Mouse (Mus musculus) brown adipose tissue, adult 24 weeks (tissue): ENCODE results near the gene Eno2. TPM values are rescaled to one million over a fixed set of nuclear protein-coding genes. Genes with fewer than 3 reads are reported as not detected.
"Not testable (repeated sequence)": the region's sequence is repeated elsewhere in the genome, so short reads cannot be mapped to it uniquely, and the experiment has no call there.

Source experiments
- H3K27ac ChIP-seq: fragments of 200-500 bp; replicated peaks from 2 replicates; pipeline ENCODE4 v1.5.1; 2012; ENCODE audit warnings: low read depth, mild to moderate bottlenecking, low read length
- H3K4me1 ChIP-seq: fragments of 200-500 bp; 2 replicates; pipeline ENCODE4 v1.6.1; 2012; ENCODE audit warnings: low read length, mixed read lengths; ENCODE audit not compliant: control insufficient read depth, insufficient read depth, insufficient read length
- H3K4me3 ChIP-seq: fragments of 200-500 bp; 2 replicates; pipeline ENCODE4 v1.5.1; 2012; ENCODE audit warnings: low read depth, mild to moderate bottlenecking, low read length, moderate library complexity; ENCODE audit not compliant: insufficient read depth
- polyA plus RNA-seq: library from polyadenylated mRNA; stranded (reverse); fragments of >200 nt; gene quantifications from 2 replicates; pipeline ENCODE4 v1.2.4, GENCODE M21; 2012; ENCODE audit not compliant: missing spikeins, insufficient read depth, insufficient read length

The Eno2 gene
- polyA plus RNA-seq, 1 experiment = not detected

GRCm38 (mm10) chr6:124809052-124809774 is 39.7 kb upstream of the Eno2 start:
- H3K27ac ChIP-seq = peak overlapping the region; percentile 74
- H3K4me1 ChIP-seq = peaks cover 12% of the 10 kb centered on the region; the same call in 1 of the 2 replicates
- H3K4me3 ChIP-seq = peak overlapping the region; percentile 91

DNA sequence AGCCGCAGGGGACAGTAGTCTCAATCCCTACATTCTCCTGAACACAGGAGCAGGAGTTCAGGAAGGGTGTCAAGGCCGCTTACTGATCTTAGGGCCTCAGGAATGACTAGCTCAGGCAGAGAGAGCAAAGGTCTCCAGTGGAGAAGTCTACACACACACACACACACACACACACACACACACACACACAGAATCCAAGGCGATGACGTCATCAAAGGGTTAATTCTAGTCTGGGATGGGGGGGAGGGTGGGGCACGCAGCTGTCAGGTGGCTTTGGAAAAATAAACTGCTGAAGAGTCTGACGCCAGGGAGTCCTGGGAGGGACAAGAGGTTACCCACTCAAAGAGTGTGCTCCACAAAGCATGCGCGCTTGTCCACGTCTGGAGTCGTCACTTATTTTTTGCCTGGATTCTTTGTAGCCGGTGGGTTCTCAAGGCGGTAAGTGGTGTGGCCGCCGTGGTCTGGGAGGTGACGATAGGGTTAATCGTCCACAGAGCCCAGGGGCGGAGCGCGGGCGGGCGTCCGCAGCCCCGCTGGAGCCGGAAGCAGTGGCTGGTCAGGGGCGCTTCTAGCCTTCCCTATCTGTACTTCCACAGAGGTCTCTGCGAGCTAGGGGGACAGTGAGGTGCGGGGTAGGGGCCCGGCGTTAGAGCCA is 39.0 kb upstream of the Eno2 start, which contains the start of gene Spsb2:
Gene Spsb2 (plus strand): TSS at position 304 of the 655 bp plus-strand sequence.
- Histone ChIP-seq H3K4me3 (peak within 1 kb of the TSS; percentile 91), H3K4me1 (peaks cover 12% of the 10 kb centered on the region; the same call in 1 of the 2 replicates)

DNA sequence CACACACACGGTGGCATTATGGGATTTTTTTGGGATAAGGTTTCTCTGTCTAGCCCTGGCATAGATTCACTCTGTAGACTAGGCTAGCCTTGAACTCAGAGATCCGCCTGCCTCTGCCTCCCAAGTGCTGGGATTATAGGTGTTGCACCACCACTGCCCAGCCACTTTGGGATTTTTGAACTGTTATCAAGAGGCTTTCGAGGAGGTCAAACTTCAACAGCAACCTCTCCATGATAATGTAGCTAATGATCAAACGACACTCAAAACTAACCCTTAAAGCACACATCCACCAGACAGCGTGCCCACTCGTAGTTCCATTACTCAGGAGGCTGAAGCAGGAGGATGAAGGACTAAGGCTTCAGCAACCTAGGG is 38.5 kb upstream of the Eno2 start:
- Histone ChIP-seq H3K4me1 (peaks cover 12% of the 10 kb centered on the region; the same call in 1 of the 2 replicates), H3K27ac (no peak overlapping the region; the same call in 1 of the 2 replicates), H3K4me3 (peak overlapping the region; percentile 91; the same call in 1 of the 2 replicates)

More for the DNA sequence above, 39.0 kb upstream of the Eno2 start, which contains the start of gene Spsb2:
- peak within 1 kb of the TSS; percentile 74 for H3K27ac ChIP-seq

DNA sequence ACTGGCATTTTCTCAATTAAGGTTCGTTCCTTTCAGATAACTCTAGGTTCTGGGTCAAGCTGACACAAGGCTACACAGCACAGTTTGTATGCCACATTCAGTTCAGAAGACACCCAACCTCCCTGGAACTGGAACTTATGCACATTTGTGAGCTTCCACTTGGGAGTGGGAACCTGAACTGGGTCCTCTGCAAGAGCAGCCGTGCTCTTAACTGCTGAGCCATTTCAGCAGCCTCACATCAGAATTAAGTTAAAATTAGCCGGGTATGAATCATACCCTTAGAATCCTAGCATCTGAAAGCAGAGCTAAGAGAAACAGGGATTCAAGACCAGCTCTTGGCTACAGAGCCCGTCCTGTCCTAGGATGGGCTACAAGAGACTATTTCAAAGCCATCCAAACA is 37.9 kb upstream of the Eno2 start:
- Histone ChIP-seq H3K27ac (no peak overlapping the region), H3K4me1 (peaks cover 10% of the 10 kb centered on the region; the same call in 1 of the 2 replicates), H3K4me3 (no peak overlapping the region)

DNA sequence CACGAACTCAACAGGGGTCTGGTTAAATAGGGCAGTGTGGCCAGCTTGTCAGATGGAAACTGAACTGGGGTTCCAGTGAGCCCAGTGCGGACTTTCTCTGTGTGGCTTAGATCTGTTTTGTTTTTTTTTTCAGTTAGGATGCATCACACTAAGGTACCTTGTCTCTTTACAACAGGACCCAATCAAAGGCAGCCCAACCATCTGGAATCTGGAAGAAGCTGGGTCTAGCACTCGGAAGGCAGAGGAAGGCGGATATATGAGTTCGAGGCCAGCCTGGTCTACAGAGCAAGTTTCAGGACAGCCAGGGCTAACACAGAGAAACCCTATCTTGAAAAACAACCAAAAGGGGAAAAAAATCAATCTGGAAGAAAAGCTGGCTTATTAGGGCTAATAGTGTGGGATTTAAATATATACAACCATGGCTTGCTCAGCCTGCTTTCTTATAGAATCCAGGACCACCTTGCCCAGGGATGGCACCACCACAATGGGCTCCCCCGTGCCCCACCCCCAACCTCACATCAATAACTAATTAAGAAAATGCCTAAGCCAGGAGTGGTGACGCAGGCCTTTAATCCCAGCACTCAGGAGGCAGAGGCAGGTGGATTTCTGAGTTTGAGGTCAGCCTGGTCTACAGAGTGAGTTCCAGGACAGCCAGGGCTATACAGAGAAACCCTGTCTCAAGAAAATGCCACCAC is 37.1 kb upstream of the Eno2 start:
- Histone ChIP-seq H3K4me1 (peaks cover 10% of the 10 kb centered on the region; the same call in 1 of the 2 replicates), H3K27ac (peak overlapping the region; percentile 79), H3K4me3 (peak overlapping the region; percentile 43)

DNA sequence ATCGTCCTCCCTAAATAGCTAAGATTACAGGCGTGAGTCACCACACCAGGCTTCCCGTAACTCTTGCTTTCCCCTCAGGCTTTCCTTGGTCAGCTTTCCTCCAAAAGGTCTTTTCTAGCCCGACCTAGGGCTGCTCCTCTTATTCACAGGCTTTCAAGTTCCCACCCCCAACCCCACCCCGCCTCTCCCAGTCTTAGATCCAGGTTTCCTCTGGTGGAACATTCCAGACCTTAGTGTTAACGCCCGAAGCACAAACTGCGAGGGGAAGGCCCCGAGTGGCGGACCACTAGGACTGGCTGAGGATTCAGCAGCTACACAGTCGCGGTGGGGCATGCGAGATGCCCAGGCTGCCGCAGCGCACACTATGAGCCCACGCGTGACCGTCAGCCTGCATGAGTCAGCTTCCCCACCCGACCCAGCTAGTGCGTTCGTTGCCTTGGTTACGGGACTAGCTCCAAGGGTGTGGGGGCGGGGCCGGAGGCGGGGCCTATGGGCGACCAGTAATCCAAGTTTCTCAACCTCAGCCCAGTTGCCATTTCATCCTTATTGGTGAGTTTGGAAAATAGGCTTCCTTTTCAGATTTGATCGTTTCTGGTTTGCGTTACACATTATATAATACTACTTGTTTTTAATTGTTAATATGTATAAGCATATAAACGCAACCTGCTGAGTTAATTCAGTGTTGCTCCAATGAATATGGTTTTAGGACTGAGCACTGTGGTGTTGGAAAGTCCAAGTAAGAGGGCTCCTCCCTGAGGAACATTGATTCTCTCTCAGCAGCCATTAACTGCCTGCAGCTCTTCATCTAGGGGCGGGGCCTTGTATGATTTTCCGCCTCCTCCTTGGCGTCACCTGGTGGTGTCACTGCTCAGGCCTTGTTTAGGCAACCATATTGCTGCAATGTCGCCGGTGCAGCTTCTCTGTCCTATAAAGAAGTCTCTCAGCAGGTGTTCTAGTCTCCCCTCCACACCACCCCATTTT is 36.2 kb upstream of the Eno2 start:
- Histone ChIP-seq H3K27ac (peak overlapping the region; percentile 87), H3K4me3 (peak overlapping the region; percentile 64), H3K4me1 (peaks cover 10% of the 10 kb centered on the region; the same call in 1 of the 2 replicates)

- Histone ChIP-seq H3K4me3 (no peak overlapping the region), H3K27ac (no peak overlapping the region), H3K4me1 (peaks cover 7% of the 10 kb centered on the region; the same call in 1 of the 2 replicates)
These were observed 34.9 kb upstream of the Eno2 start for GRCm38 (mm10) chr6:124804341-124804740.

GRCm38 (mm10) chr6:124803691-124804090 is 34.2 kb upstream of the Eno2 start:
- H3K4me1 ChIP-seq, H3K4me3 ChIP-seq: not testable (repeated sequence)

GRCm38 (mm10) chr6:124803061-124803460 is 33.6 kb upstream of the Eno2 start:
- peaks cover 5% of the 10 kb centered on the region; the same call in 1 of the 2 replicates for H3K4me1 ChIP-seq
- H3K27ac ChIP-seq = no peak overlapping the region
- no peak overlapping the region for H3K4me3 ChIP-seq

More at GRCm38 (mm10) chr6:124803691-124804090, 34.2 kb upstream of the Eno2 start:
- H3K27ac ChIP-seq = not testable (repeated sequence)

DNA sequence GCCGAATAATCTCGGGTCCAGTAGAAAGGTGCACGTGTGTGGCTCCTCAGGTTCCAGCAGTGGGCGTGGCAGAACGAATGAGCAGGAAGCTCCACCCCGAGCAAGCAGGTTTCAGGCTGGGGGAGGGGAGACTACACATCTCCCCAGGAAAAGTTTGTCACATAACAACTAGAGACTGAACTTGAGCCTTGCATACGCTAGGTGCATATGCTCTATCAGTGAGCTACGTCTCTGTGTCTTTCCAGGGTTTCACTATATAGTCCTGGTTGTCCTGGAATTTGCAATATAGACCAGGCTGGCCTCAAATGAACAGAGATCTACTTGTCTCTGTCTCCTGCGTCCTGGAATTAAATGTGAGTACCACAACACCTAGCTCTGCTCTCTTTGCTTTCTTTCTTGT is 32.9 kb upstream of the Eno2 start:
- not testable (repeated sequence) for H3K4me1 ChIP-seq, H3K27ac ChIP-seq, H3K4me3 ChIP-seq

DNA sequence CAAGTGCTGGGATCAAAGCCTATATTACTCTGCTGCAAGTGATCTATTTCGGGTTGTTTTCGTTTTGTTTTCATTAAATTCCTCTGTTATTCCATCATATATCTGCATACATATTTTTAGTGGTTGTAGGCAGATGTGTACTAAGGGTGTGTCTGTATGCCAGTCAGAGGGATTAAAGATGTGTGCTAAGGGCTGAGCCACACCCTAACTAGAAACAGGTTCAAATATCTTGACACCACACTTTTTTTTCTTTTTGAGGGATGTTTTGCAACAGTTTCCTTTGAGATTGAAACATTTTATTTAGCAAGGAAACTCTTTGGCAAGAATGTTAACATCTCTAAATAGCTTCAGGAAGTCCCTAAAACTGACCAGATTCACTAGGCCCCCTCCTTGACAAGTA is 26.7 kb upstream of the Eno2 start:
- no peak overlapping the region for H3K4me3 ChIP-seq
- no peaks in the 10 kb centered on the region for H3K4me1 ChIP-seq
- H3K27ac ChIP-seq = no peak overlapping the region

DNA sequence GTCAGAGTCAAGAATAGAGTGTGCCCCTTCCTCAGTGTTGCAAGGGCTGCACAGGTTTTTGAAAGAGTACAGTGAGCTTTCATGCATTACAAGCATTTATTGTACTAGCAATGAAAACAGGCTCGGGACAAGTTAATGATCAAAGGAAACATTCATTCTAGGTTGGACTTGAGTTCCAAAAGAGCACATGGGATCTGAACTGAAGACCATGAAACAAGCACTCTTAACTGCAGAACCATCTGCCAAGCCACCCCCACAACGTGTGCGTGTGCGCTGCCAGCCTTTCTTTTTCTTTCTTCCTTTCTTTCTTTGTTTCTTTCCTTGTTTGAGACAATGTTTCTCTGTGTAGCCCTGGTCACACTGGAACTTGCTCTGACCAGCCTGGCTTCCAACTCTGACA is 26.3 kb upstream of the Eno2 start:
- Histone ChIP-seq H3K27ac (no peak overlapping the region), H3K4me3 (no peak overlapping the region), H3K4me1 (no peaks in the 10 kb centered on the region)

- no peaks in the 10 kb centered on the region for H3K4me1 ChIP-seq
These were observed 22.4 kb upstream of the Eno2 start for GRCm38 (mm10) chr6:124791911-124792310.

GRCm38 (mm10) chr6:124790121-124790520 is 20.6 kb upstream of the Eno2 start:
- no peak overlapping the region for H3K4me3 ChIP-seq
- H3K4me1 ChIP-seq = no peaks in the 10 kb centered on the region
- no peak overlapping the region for H3K27ac ChIP-seq

More at GRCm38 (mm10) chr6:124791911-124792310, 22.4 kb upstream of the Eno2 start:
- Histone ChIP-seq H3K4me3 (no peak overlapping the region), H3K27ac (no peak overlapping the region)
